Mouse (Mus musculus) gastrocnemius, adult 8-10 months (tissue): ENCODE data around the gene Hist1h1c. TPM values are rescaled to one million over a fixed set of nuclear protein-coding genes. Genes with fewer than 3 reads are reported as not detected.
A peak's percentile ranks its signal among the peaks of the same experiment; 100 is the strongest.
"Not testable (repeated sequence)": the region's sequence is repeated elsewhere in the genome, so short reads cannot be mapped to it uniquely, and the experiment has no call there.

Source experiments
- DNase-seq, 2 experiments: peaks; one replicate each; pipeline ENCODE4 v3.0.0; 2022; ENCODE audit warnings: low spot score in 2 of 2
- microRNA-seq: library from miRNA; unstranded; fragments of <30 nt; microRNA quantifications from one replicate; pipeline ENCODE4 v1.2.0, GENCODE M21; 2022
- total RNA-seq, 4 experiments: library from RNA; stranded (reverse); gene quantifications; 2 replicates each; pipeline ENCODE4 v1.2.4; 2022

Hist1h1c gene
- total RNA-seq, 4 experiments from 2014 or later = 196 to 246 (median 227) TPM

GRCm38 (mm10) chr13:23760972-23761864 is 22.6 kb downstream of the Hist1h1c start, which contains the start of gene Hist1h4a:
Gene Hist1h4a (minus strand): TSS chr13:23761230.
- peak; percentile 82 to 87 for DNase-seq

- not testable (repeated sequence) for DNase-seq
Observed at GRCm38 (mm10) chr13:23761871-23762821, 23.5 kb downstream of the Hist1h1c start, which contains the start of gene Hist1h3a. Gene Hist1h3a (minus strand): TSS chr13:23762386.

- no peak for DNase-seq
Observed at GRCm38 (mm10) chr13:23763242-23763585, 24.6 kb downstream of the Hist1h1c start.

GRCm38 (mm10) chr13:23763586-23764323 is 25.1 kb downstream of the Hist1h1c start, which contains the start of gene Hist1h1a:
Gene Hist1h1a (plus strand): TSS chr13:23763666.
- peak; percentile 40 to 51 for DNase-seq

GRCm38 (mm10) chr13:23764324-23765171 is 25.9 kb downstream of the Hist1h1c start:
- DNase-seq = no peak

- no peak for DNase-seq
Observed at GRCm38 (mm10) chr13:23765172-23765513, 26.5 kb downstream of the Hist1h1c start.

GRCm38 (mm10) chr13:23766772-23767171 is 28.2 kb downstream of the Hist1h1c start:
- no peak for DNase-seq

- no peak for DNase-seq
Observed at GRCm38 (mm10) chr13:23768834-23769397, 30.3 kb downstream of the Hist1h1c start.

GRCm38 (mm10) chr13:23769613-23770012 is 31.0 kb downstream of the Hist1h1c start, which contains the start of gene Trim38:
Gene Trim38 (plus strand): TSS chr13:23769913.
- not testable (repeated sequence) for DNase-seq

- no peak for DNase-seq
Observed at GRCm38 (mm10) chr13:23772561-23773313, 34.1 kb downstream of the Hist1h1c start.

GRCm38 (mm10) chr13:23778339-23778738 is 39.7 kb downstream of the Hist1h1c start:
- DNase-seq = no peak

GRCm38 (mm10) chr13:23779025-23779424 is 40.4 kb downstream of the Hist1h1c start:
- no peak for DNase-seq

Small RNA genes lying within 50 kb of the gene (microRNA-seq; reads per million reads assigned to microRNA genes)
- gene Gm44314 (not detected), gene Gm44484 (not detected)

Other genes starting within 250 kb of the Hist1h1c start
- not detected for gene Btn2a2, start 250.0 kb upstream of the Hist1h1c start, total RNA-seq
- 100 to 1,000 TPM; 131 to 174 (median 160) TPM for gene Hist1h4h, start 207.8 kb upstream of the Hist1h1c start, total RNA-seq
- 1 to 10 TPM in 1 of 4 experiments, not detected in 3; 1.5 TPM for gene Hist1h2af, start 204.9 kb upstream of the Hist1h1c start, total RNA-seq
- gene Hist1h3g, start 203.4 kb upstream of the Hist1h1c start, total RNA-seq = 1 to 10 TPM in 1 of 4 experiments, under 1 TPM in 1, not detected in 2; 0.75 to 2.2 TPM
- gene Hist1h2bh, start 195.4 kb upstream of the Hist1h1c start, total RNA-seq = 1 to 10 TPM in 2 of 4 experiments, under 1 TPM in 2; 0.82 to 1.6 (median 1.2) TPM
- 1 to 10 TPM; 3.1 to 5.0 (median 4.4) TPM for gene Hist1h3f, start 194.8 kb upstream of the Hist1h1c start, total RNA-seq
- 10 to 100 TPM; 14.0 to 20.7 (median 16.1) TPM for gene Hist1h4f, start 187.2 kb upstream of the Hist1h1c start, total RNA-seq
- 1 to 10 TPM in 3 of 4 experiments, under 1 TPM in 1; 0.87 to 1.3 (median 1.3) TPM for gene Hist1h1d, start 185.5 kb upstream of the Hist1h1c start, total RNA-seq
- gene Hist1h3e, start 176.4 kb upstream of the Hist1h1c start, total RNA-seq = 10 to 100 TPM; 14.8 to 21.5 (median 18.9) TPM
- 1 to 10 TPM in 2 of 4 experiments, under 1 TPM in 2; 0.54 to 1.1 (median 0.88) TPM for gene Hist1h2ae, start 167.6 kb upstream of the Hist1h1c start, total RNA-seq
- 1 to 10 TPM; 5.2 to 8.5 (median 7.2) TPM for gene Hist1h2bg, start 167.4 kb upstream of the Hist1h1c start, total RNA-seq
- 1 to 10 TPM; 2.0 to 6.7 (median 5.1) TPM for gene Hist1h2bf, start 164.6 kb upstream of the Hist1h1c start, total RNA-seq
- gene Hist1h2ad, start 164.4 kb upstream of the Hist1h1c start, total RNA-seq = 1 to 10 TPM in 1 of 4 experiments, not detected in 3; 2.2 TPM
- 1 to 10 TPM; 2.5 to 4.0 (median 3.2) TPM for gene Hist1h3d, start 163.0 kb upstream of the Hist1h1c start, total RNA-seq
- gene Hist1h4d, start 157.2 kb upstream of the Hist1h1c start, total RNA-seq = 10 to 100 TPM; 37.8 to 57.9 (median 48.1) TPM
- gene Hist1h2be, start 117.7 kb upstream of the Hist1h1c start, total RNA-seq = 10 to 100 TPM; 12.0 to 16.1 (median 12.9) TPM
- gene Hist1h1e, start 116.2 kb upstream of the Hist1h1c start, total RNA-seq = 10 to 100 TPM; 32.8 to 56.3 (median 49.3) TPM
- gene Hist1h2ac, start 54.9 kb upstream of the Hist1h1c start, total RNA-seq = 1 to 10 TPM in 1 of 4 experiments, under 1 TPM in 3; 0.65 to 1.1 (median 0.86) TPM
- 10 to 100 TPM; 59.5 to 67.1 (median 62.0) TPM for gene Hist1h2bc, start 54.6 kb upstream of the Hist1h1c start, total RNA-seq
- not detected for gene Hist1h1t, start 43.0 kb upstream of the Hist1h1c start, total RNA-seq
- gene Hist1h4c, start 40.4 kb upstream of the Hist1h1c start, total RNA-seq = 10 to 100 TPM; 66.4 to 87.5 (median 79.3) TPM
- 10 to 100 TPM; 23.6 to 29.2 (median 27.1) TPM for gene Hfe, start 28.0 kb upstream of the Hist1h1c start, total RNA-seq
- not detected for gene Hist1h3c, start 6.8 kb downstream of the Hist1h1c start, total RNA-seq
- 1 to 10 TPM; 1.1 to 1.6 (median 1.4) TPM for gene Hist1h2bb, start 7.9 kb downstream of the Hist1h1c start, total RNA-seq
- 1 to 10 TPM in 2 of 4 experiments, under 1 TPM in 1, not detected in 1; 0.97 to 4.9 (median 3.5) TPM for gene Hist1h2ab, start 12.3 kb downstream of the Hist1h1c start, total RNA-seq
- 1 to 10 TPM in 2 of 4 experiments, not detected in 2; 2.7 to 2.8 TPM for gene Hist1h3b, start 13.5 kb downstream of the Hist1h1c start, total RNA-seq
- 1 to 10 TPM in 2 of 4 experiments, under 1 TPM in 1, not detected in 1; 0.82 to 2.9 (median 1.8) TPM for gene Hist1h4b, start 18.2 kb downstream of the Hist1h1c start, total RNA-seq
- gene Hist1h4a, start 22.4 kb downstream of the Hist1h1c start, total RNA-seq = 1 to 10 TPM in 3 of 4 experiments, under 1 TPM in 1; 0.82 to 3.3 (median 1.8) TPM
- gene Hist1h3a, start 23.6 kb downstream of the Hist1h1c start, total RNA-seq = 1 to 10 TPM; 3.7 to 6.9 (median 4.3) TPM
- gene Hist1h1a, start 24.9 kb downstream of the Hist1h1c start, total RNA-seq = 1 to 10 TPM in 1 of 4 experiments, under 1 TPM in 3; 0.46 to 1.1 (median 0.78) TPM
- not detected for gene Trim38, start 31.1 kb downstream of the Hist1h1c start, total RNA-seq
- gene Slc17a2, start 68.2 kb downstream of the Hist1h1c start, total RNA-seq = not detected
- not detected for gene Slc17a3, start 100.6 kb downstream of the Hist1h1c start, total RNA-seq
- not detected for gene Slc17a1, start 128.9 kb downstream of the Hist1h1c start, total RNA-seq
- not detected for gene Slc17a4, start 176.2 kb downstream of the Hist1h1c start, total RNA-seq
- gene Hist1h2ba, start 195.3 kb downstream of the Hist1h1c start, total RNA-seq = not detected
- not detected for gene Hist1h2aa, start 195.7 kb downstream of the Hist1h1c start, total RNA-seq